Mouse (Mus musculus) MEL (cell line): Measurements from ENCODE around the gene Atp5h. TPM values are rescaled to one million over a fixed set of nuclear protein-coding genes. Genes with fewer than 3 reads are reported as not detected.
A peak's percentile ranks its signal among the peaks of the same experiment; 100 is the strongest.

Experiments used
- DNase-seq: peaks from one replicate; pipeline ENCODE4 v3.0.0; 2011; ENCODE audit warnings: low read depth, low spot score
- H3K27ac ChIP-seq: 2 replicates; pipeline ENCODE4 v1.5.1; 2012; ENCODE audit warnings: low read depth, mild to moderate bottlenecking, control low read depth, low read length, moderate library complexity; ENCODE audit not compliant: control insufficient read depth
- H3K27me3 ChIP-seq, 2 experiments: fragments of 150-350 bp in 1 of 2; sonication (generic) in 1 of 2; 2 replicates each; pipeline ENCODE4 v1.6.1; 2012; ENCODE audit warnings: low read length in 2 of 2, mild to moderate bottlenecking in 2 of 2, improper control_type of control experiment in 1 of 2, moderate library complexity in 1 of 2; ENCODE audit not compliant: insufficient read depth in 2 of 2, control insufficient read depth in 1 of 2
- H3K36me3 ChIP-seq, 2 experiments: 2 replicates each; pipeline ENCODE4 v1.6.1; 2012 to 2014; ENCODE audit warnings: low read length in 2 of 2, improper control_type of control experiment in 1 of 2, inconsistent platforms in 1 of 2, mild to moderate bottlenecking in 1 of 2; ENCODE audit not compliant: insufficient read depth in 2 of 2, control insufficient read depth in 1 of 2
- H3K4me1 ChIP-seq, 2 experiments: fragments of 150-350 bp in 1 of 2; sonication (generic) in 1 of 2; 2 replicates each; pipeline ENCODE4 v1.6.1; 2012; ENCODE audit warnings: low read length in 2 of 2, improper control_type of control experiment in 1 of 2, mild to moderate bottlenecking in 1 of 2; ENCODE audit not compliant: insufficient read depth in 2 of 2, control insufficient read depth in 1 of 2
- H3K4me3 ChIP-seq, 2 experiments: fragments of 150-350 bp in 1 of 2; sonication (generic) in 1 of 2; 2 replicates each; pipeline ENCODE4 v1.5.1; 2012; ENCODE audit warnings: low read depth in 2 of 2, low read length in 2 of 2, mild to moderate bottlenecking in 2 of 2, moderate library complexity in 2 of 2, control low read depth in 1 of 2, improper control_type of control experiment in 1 of 2; ENCODE audit not compliant: control insufficient read depth in 1 of 2, insufficient read depth in 1 of 2
- H3K79me2 ChIP-seq: 2 replicates; pipeline ENCODE4 v1.6.1; 2012; ENCODE audit warnings: mild to moderate bottlenecking, low read length, moderate library complexity; ENCODE audit not compliant: control insufficient read depth, poor library complexity, insufficient read depth
- H3K9ac ChIP-seq: 2 replicates; pipeline ENCODE4 v1.6.1; 2012; ENCODE audit warnings: low read depth, mild to moderate bottlenecking, control low read depth, low read length, moderate library complexity; ENCODE audit not compliant: control insufficient read depth, poor library complexity, severe bottlenecking
- H3K9me3 ChIP-seq: fragments of 150-350 bp; sonication (generic); replicated peaks from 2 replicates; pipeline ENCODE4 v1.6.1; 2012; ENCODE audit warnings: mild to moderate bottlenecking, low read length, improper control_type of control experiment, moderate library complexity; ENCODE audit not compliant: insufficient read depth
- CHD2 ChIP-seq: IDR thresholded peaks from 2 replicates; pipeline ENCODE4 v1.6.1; 2011; ENCODE audit warnings: low read length, improper control_type of control experiment
- ELF1 ChIP-seq: IDR thresholded peaks from 2 replicates; pipeline ENCODE4 v1.6.1; 2014; ENCODE audit warnings: low read depth, mild to moderate bottlenecking, inconsistent platforms, low read length, improper control_type of control experiment, moderate library complexity
- EP300 ChIP-seq, 2 experiments: IDR thresholded peaks; 2 replicates each; pipeline ENCODE4 v1.6.1; 2011; ENCODE audit warnings: improper control_type of control experiment in 2 of 2, low read length in 2 of 2, low read depth in 1 of 2, mild to moderate bottlenecking in 1 of 2
- GABPA ChIP-seq: IDR thresholded peaks from 2 replicates; pipeline ENCODE4 v1.6.1; 2012; ENCODE audit warnings: low read depth, mild to moderate bottlenecking, inconsistent platforms, low read length, improper control_type of control experiment, moderate library complexity
- HCFC1 ChIP-seq: IDR thresholded peaks from 2 replicates; pipeline ENCODE4 v1.6.1; 2012; ENCODE audit warnings: low read depth, mild to moderate bottlenecking, inconsistent platforms, low read length, improper control_type of control experiment, moderate library complexity
- JUND ChIP-seq: IDR thresholded peaks from 2 replicates; pipeline ENCODE4 v1.6.1; 2011; ENCODE audit warnings: low read depth, mild to moderate bottlenecking, improper control_type of control experiment, low read length
- MAX ChIP-seq: IDR thresholded peaks from 2 replicates; pipeline ENCODE4 v1.6.1; 2011; ENCODE audit warnings: low read length, improper control_type of control experiment
- MAZ ChIP-seq: IDR thresholded peaks from 2 replicates; pipeline ENCODE4 v1.6.1; 2012; ENCODE audit warnings: low read depth, mild to moderate bottlenecking, inconsistent platforms, low read length, improper control_type of control experiment
- MXI1 ChIP-seq: IDR thresholded peaks from 2 replicates; pipeline ENCODE4 v1.6.1; 2011; ENCODE audit warnings: mild to moderate bottlenecking, low read depth, low read length, improper control_type of control experiment
- NRF1 ChIP-seq: IDR thresholded peaks from 2 replicates; pipeline ENCODE4 v1.6.1; 2014; ENCODE audit warnings: low read depth, mild to moderate bottlenecking, inconsistent platforms, low read length, improper control_type of control experiment, moderate library complexity; ENCODE audit not compliant: poor library complexity, insufficient read depth, severe bottlenecking
- POLR2A ChIP-seq, 2 experiments: IDR thresholded peaks; 2 replicates each; pipeline ENCODE4 v1.6.1; 2011 to 2012; ENCODE audit warnings: low read length in 2 of 2, mild to moderate bottlenecking in 2 of 2, control low read depth in 1 of 2, improper control_type of control experiment in 1 of 2, low read depth in 1 of 2, moderate library complexity in 1 of 2; ENCODE audit not compliant: control insufficient read depth in 1 of 2, insufficient read depth in 1 of 2, poor library complexity in 1 of 2
- POLR2AphosphoS2 ChIP-seq: IDR thresholded peaks from 2 replicates; pipeline ENCODE4 v1.6.1; 2011; ENCODE audit warnings: low read length, improper control_type of control experiment
- POLR2AphosphoS5 ChIP-seq: IDR thresholded peaks from 2 replicates; pipeline ENCODE4 v1.6.1; 2012; ENCODE audit warnings: low read depth, borderline replicate concordance, mild to moderate bottlenecking, inconsistent platforms, low read length, moderate library complexity, mixed read lengths
- RCOR1 ChIP-seq: IDR thresholded peaks from 2 replicates; pipeline ENCODE4 v1.6.1; 2012; ENCODE audit warnings: low read depth, mild to moderate bottlenecking, inconsistent platforms, low read length, improper control_type of control experiment
- SIN3A ChIP-seq: IDR thresholded peaks from 2 replicates; pipeline ENCODE4 v1.6.1; 2012; ENCODE audit warnings: low read length, improper control_type of control experiment, inconsistent platforms
- SMC3 ChIP-seq: IDR thresholded peaks from 2 replicates; pipeline ENCODE4 v1.6.1; 2011; ENCODE audit warnings: low read depth, low read length, improper control_type of control experiment
- TBP ChIP-seq: IDR thresholded peaks from 2 replicates; pipeline ENCODE4 v1.8.0; 2011; ENCODE audit warnings: low read depth, low read length, improper control_type of control experiment
- UBTF ChIP-seq: IDR thresholded peaks from 2 replicates; pipeline ENCODE4 v1.6.1; 2012; ENCODE audit warnings: low read depth, mild to moderate bottlenecking, inconsistent platforms, low read length, improper control_type of control experiment, moderate library complexity, borderline replicate concordance; ENCODE audit not compliant: insufficient read depth
- USF1 ChIP-seq: IDR thresholded peaks from 2 replicates; pipeline ENCODE4 v1.6.1; 2014; ENCODE audit warnings: low read depth, mild to moderate bottlenecking, inconsistent platforms, low read length, improper control_type of control experiment, moderate library complexity
- USF2 ChIP-seq, 2 experiments: IDR thresholded peaks; 2 replicates each; pipeline ENCODE4 v1.6.1; 2011 to 2012; ENCODE audit warnings: improper control_type of control experiment in 2 of 2, low read length in 2 of 2, borderline replicate concordance in 1 of 2, inconsistent platforms in 1 of 2, low read depth in 1 of 2, mild to moderate bottlenecking in 1 of 2; ENCODE audit not compliant: insufficient read depth in 1 of 2
- ZNF384 ChIP-seq: IDR thresholded peaks from 2 replicates; pipeline ENCODE4 v1.6.1; 2012; ENCODE audit warnings: low read depth, mild to moderate bottlenecking, inconsistent platforms, low read length, improper control_type of control experiment
- polyA plus RNA-seq, 2 experiments: library from polyadenylated mRNA; stranded (reverse) in 1 of 2; unstranded in 1 of 2; fragments of >175 nt in 1 of 2; fragments of >200 nt in 1 of 2; gene quantifications; 2 replicates each; pipeline versions ENCODE4 v1.2.1 to v1.2.4; 2012; ENCODE audit warnings: low replicate concordance in 2 of 2, low read depth in 1 of 2; ENCODE audit not compliant: insufficient read length in 2 of 2, insufficient read depth in 1 of 2, missing spikeins in 1 of 2
- total RNA-seq: library from RNA; depleted of rRNA; stranded (reverse); fragments of 300-350 nt; gene quantifications from 2 replicates; pipeline ENCODE4 v1.2.3, GENCODE M21; 2012

Atp5h gene
- total and polyA plus RNA-seq, 3 experiments: 525 to 1,715 (median 706) TPM

DNA sequence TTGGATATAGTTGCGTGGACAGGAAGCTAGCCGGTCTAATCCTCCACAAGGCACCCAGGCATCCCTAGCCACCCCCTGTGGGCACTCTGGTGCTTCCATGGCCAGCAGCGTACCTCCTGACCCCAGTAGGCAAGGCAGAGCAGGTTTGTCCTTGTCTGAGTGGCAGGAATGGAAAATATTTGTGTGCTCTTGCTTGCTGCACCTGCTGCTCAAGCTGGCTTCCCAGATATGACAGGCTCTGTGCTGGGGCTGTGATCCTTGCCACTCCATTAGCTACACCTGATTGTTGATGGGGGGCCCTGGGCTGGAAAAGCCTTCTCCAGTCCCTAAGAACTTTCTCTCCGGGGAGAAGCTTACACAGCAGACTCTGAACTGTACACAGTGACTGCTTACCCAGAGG is 33.5 kb upstream of the Atp5h start:
- DNase-seq: no peak
- Histone ChIP-seq H3K4me3 (no peak overlapping the region), H3K9me3 (no peaks in the 10 kb centered on the region), H3K36me3 (peaks cover 0 to 3% of the 10 kb centered on the region in 2 experiments; a peak in 1 of 4 replicates), H3K9ac (no peak overlapping the region), H3K79me2 (no peaks in the 10 kb centered on the region), H3K27me3 (no peaks in the 10 kb centered on the region), H3K4me1 (peaks cover 3 to 20% of the 10 kb centered on the region in 2 experiments), H3K27ac (no peak overlapping the region)
- no peak for TF ChIP-seq POLR2AphosphoS5
- no peak for TF ChIP-seq UBTF
- TF ChIP-seq EP300 (IDR thresholded peaks at IDR 0.05; ENCODE audit: low read depth in 1 of 2, low read length in 2 of 2): no peak
- no peak for TF ChIP-seq SIN3A
- TF ChIP-seq TBP: no peak
- TF ChIP-seq NRF1: no peak
- no peak for TF ChIP-seq SMC3
- TF ChIP-seq JUND: no peak
- no peak for TF ChIP-seq HCFC1
- TF ChIP-seq POLR2AphosphoS2: no peak
- no peak for TF ChIP-seq MAX
- TF ChIP-seq POLR2A (IDR thresholded peaks at IDR 0.05; ENCODE audit: control insufficient read depth in 1 of 2, insufficient read depth in 1 of 2, low read depth in 1 of 2, low read length in 2 of 2, poor library complexity in 1 of 2): no peak
- no peak for TF ChIP-seq MAZ
- no peak for TF ChIP-seq ZNF384
- no peak for TF ChIP-seq ELF1

GRCm38 (mm10) chr11:115452281-115452860 is 32.6 kb upstream of the Atp5h start:
- Histone ChIP-seq H3K4me1 (peaks cover 3 to 17% of the 10 kb centered on the region in 2 experiments), H3K79me2 (no peaks in the 10 kb centered on the region), H3K27me3 (no peaks in the 10 kb centered on the region)

More at GRCm38 (mm10) chr11:115452281-115452860, 32.6 kb upstream of the Atp5h start:
- Histone ChIP-seq H3K27ac (peak overlapping the region; percentile 5; the same call in 1 of the 2 replicates), H3K9me3 (no peaks in the 10 kb centered on the region), H3K36me3 (peaks cover 0 to 1% of the 10 kb centered on the region in 2 experiments; a peak in 1 of 4 replicates), H3K9ac (no peak overlapping the region), H3K4me3 (no peak overlapping the region)
- DNase-seq: peak; percentile 65
- TF ChIP-seq RCOR1 (peak; percentile 17; the same call in 1 of the 2 replicates), MAZ (no peak), JUND (no peak), CHD2 (0 out of 2 replicates have a peak, but pooled peaks have one; percentile 13), USF2 (IDR thresholded peaks at IDR 0.05; ENCODE audit: borderline replicate concordance in 1 of 2, insufficient read depth in 1 of 2, low read depth in 1 of 2, low read length in 2 of 2) (0 out of 4 replicates have a peak, but pooled peaks of 1 of the 2 experiments have one; percentile 49), MAX (peak; percentile 51), MXI1 (peak; percentile 58; the same call in 1 of the 2 replicates), USF1 (peak; percentile 79), GABPA (no peak)
